14 mouse cellular contexts compared by ENCODE assay signal in the genomic region with DNA sequence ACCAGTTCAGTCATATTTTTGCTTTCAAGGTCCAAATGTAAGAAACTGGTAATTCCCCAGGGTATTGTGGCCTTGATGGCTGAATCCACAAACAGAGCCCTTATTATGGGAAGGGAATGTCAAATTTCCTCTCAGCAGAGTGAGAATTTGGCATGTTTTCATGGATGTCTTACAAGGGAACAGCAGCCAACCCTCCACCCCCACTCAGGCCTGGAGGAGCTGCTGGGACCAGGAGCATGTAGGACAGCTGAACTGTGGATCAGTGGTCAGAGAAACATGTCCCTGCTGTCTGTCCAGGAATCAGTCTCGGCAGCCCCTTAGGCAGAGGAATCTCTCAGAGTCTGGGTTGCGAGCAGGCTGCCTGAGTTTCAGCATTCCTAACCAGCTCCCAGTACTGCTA. TPM values are rescaled to one million over a fixed set of nuclear protein-coding genes. Genes with fewer than 3 reads are reported as not detected.
DNase-seq lines count a peak whose midpoint lies in the region; ATAC-seq lines count a peak whose summit lies in the region.
"Had no signal": no experiment of that assay in that cellular context is flagged by ENCODE, and none has a peak within 500 bp of the region (broad histone marks: within the 10 kb centered on the region; RNA-seq: fewer than 3 reads in every experiment).

No protein-coding gene starts in this region.

- H3K36me3 ChIP-seq in kidney, embryonic 16.5 days (ENCODE audit: insufficient read depth, low read length), result no peaks in the 10 kb centered on the region
- H3K36me3 ChIP-seq in forebrain, embryonic 13.5 days (ENCODE audit: poor library complexity, severe bottlenecking), result no peaks in the 10 kb centered on the region
- H3K36me3 ChIP-seq: forebrain, embryonic 15.5 days; hindbrain, embryonic 10.5 days; intestine, embryonic 15.5 days had no signal

- peaks cover 11% of the 10 kb centered on the region; the same call in 1 of the 2 replicates for H3K27me3 ChIP-seq in kidney, embryonic 16.5 days (ENCODE audit: insufficient read depth, low read length)
- no peaks in the 10 kb centered on the region for H3K27me3 ChIP-seq in forebrain, embryonic 13.5 days
- H3K27me3 ChIP-seq: forebrain, embryonic 15.5 days; intestine, embryonic 15.5 days had no signal

- peak; percentile 45 to 52 for DNase-seq in cerebellum, adult 18-20 months
- no peak for DNase-seq in cerebellum, adult 11 months
- peak; percentile 19 for DNase-seq in kidney, postnatal 14 days
- peak; percentile 67 for DNase-seq in brain, adult 2 months (ENCODE audit: low read depth, low spot score)
- DNase-seq in heart, adult 9 months (ENCODE audit: low spot score in 2 of 2), result peak; percentile 59 to 60
- DNase-seq in embryo, embryonic 10.5 days (ENCODE audit: low spot score), result no peak
- DNase-seq: embryo, embryonic 11 days had no signal

- H3K27ac ChIP-seq in kidney, embryonic 16.5 days (ENCODE audit: low read length), result no peak overlapping the region
- no peak overlapping the region for H3K27ac ChIP-seq in forebrain, embryonic 13.5 days
- H3K27ac ChIP-seq: forebrain, embryonic 15.5 days; hindbrain, embryonic 10.5 days; intestine, embryonic 15.5 days had no signal

- H3K4me3 ChIP-seq in kidney, embryonic 16.5 days (ENCODE audit: low read length), result no peak overlapping the region
- no peak overlapping the region for H3K4me3 ChIP-seq in forebrain, embryonic 13.5 days
- H3K4me3 ChIP-seq: forebrain, embryonic 15.5 days; hindbrain, embryonic 10.5 days; intestine, embryonic 15.5 days; megakaryocyte, embryonic 14.5 days had no signal

- no peak overlapping the region for H3K9ac ChIP-seq in kidney, embryonic 16.5 days (replicated peaks; ENCODE audit: low read length)
- H3K9ac ChIP-seq in forebrain, embryonic 13.5 days, result no peak overlapping the region
- H3K9ac ChIP-seq: forebrain, embryonic 15.5 days; intestine, embryonic 15.5 days had no signal

- H3K4me2 ChIP-seq in kidney, embryonic 16.5 days (replicated peaks; ENCODE audit: low read depth, low read length), result no peak overlapping the region
- no peak overlapping the region for H3K4me2 ChIP-seq in forebrain, embryonic 13.5 days
- H3K4me2 ChIP-seq: forebrain, embryonic 15.5 days; intestine, embryonic 15.5 days; liver, embryonic 11.5 days had no signal

- no peak for ATAC-seq in kidney, embryonic 16.5 days (ENCODE audit: low FRiP score, low TSS enrichment)
- ATAC-seq in forebrain, embryonic 13.5 days, result no peak
- ATAC-seq: forebrain, embryonic 15.5 days; intestine, embryonic 15.5 days had no signal

- WGBS in kidney, embryonic 16.5 days, result 94% methylated on average over 2 of the region's 2 CpGs
- WGBS in forebrain, embryonic 13.5 days, result 100% methylated on average over 2 of the region's 2 CpGs

- H3K9me3 ChIP-seq in kidney, embryonic 16.5 days (ENCODE audit: low read length), result no peaks in the 10 kb centered on the region
- H3K9me3 ChIP-seq in forebrain, embryonic 13.5 days (replicated peaks), result no peaks in the 10 kb centered on the region
- H3K9me3 ChIP-seq: forebrain, embryonic 15.5 days; hindbrain, embryonic 10.5 days; intestine, embryonic 15.5 days had no signal

- no peaks in the 10 kb centered on the region for H3K4me1 ChIP-seq in kidney, embryonic 16.5 days (ENCODE audit: insufficient read depth, low read length)
- H3K4me1 ChIP-seq in forebrain, embryonic 13.5 days, result no peaks in the 10 kb centered on the region
- H3K4me1 ChIP-seq: forebrain, embryonic 15.5 days; hindbrain, embryonic 10.5 days; intestine, embryonic 15.5 days had no signal

RNA-seq across cellular contexts. Expression of gene Nyx, which starts 0.8 kb away (rescaled TPM):
- polyA plus RNA-seq in kidney, embryonic 16.5 days (2015; fragmentation: Nextera tagmentation; extraction: Ambion mirVana), result 0.04 TPM in 1 of 2 replicates, not detected in the other
- polyA plus RNA-seq in forebrain, embryonic 13.5 days (2015; fragmentation: Nextera tagmentation; extraction: Ambion mirVana), result 0.04 TPM in 1 of 2 replicates, not detected in the other
- polyA plus RNA-seq: intestine, embryonic 15.5 days; liver, embryonic 11.5 days had no signal

Comparison
In these comparisons a context has a peak if more than half of its experiments do, and no peak if none do; other contexts are left out.
1. DNase-seq: peak in cerebellum, adult 18-20 months (2 of 2), kidney, postnatal 14 days (single experiment), brain, adult 2 months (single experiment) and heart, adult 9 months (2 of 2); none in cerebellum, adult 11 months (single experiment) and embryo, embryonic 10.5 days (single experiment).